Mouse (Mus musculus) A20 (cell line): ENCODE measurements around the gene Ythdf2.
A peak's percentile ranks its signal among the peaks of the same experiment; 100 is the strongest.

Experiments
- DNase-seq: peaks from one replicate; pipeline ENCODE4 v3.0.0-alpha.2; 2011; ENCODE audit warnings: low read depth, low spot score

Ythdf2 gene

DNA sequence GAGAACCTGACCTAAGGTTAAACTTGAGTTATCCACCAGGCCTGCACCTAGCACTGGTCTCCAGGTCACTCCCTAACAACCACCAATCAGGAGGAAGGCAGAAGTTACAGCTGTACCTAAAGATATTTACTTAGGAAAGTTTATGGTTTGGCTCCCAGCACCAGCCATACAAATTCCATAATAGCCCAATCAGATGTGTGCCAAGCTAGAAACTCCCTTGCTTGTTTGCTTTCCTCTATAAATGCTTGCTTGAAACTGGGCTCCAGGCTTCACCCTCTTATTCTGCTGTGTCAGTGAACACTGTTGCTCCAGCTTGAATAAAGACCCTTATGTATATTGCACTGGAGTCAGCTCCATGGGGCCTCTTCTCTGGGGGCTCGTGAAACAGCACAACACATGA, 60.4 kb downstream of the Ythdf2 start:
- no peak for DNase-seq

DNA sequence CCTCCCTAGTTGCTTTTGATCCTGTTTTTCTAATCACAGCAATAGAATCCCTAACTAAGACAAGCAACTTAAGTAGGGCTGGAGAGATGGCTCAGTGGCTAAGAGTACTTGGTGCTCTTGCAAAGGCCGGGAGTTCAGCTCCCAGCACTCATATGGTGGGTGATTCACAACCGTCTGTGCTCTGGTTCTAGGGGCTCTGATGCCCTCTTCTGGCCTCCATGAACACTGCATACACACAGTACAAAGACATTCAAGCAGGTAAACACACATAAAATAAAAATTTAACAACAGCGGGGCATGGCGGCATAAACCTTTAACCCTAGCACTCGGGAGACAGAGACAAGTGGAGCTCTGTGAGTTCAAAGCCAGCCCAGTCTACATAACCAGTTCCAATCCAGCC, 65.9 kb downstream of the Ythdf2 start:
- DNase-seq = peak; percentile 36

DNA sequence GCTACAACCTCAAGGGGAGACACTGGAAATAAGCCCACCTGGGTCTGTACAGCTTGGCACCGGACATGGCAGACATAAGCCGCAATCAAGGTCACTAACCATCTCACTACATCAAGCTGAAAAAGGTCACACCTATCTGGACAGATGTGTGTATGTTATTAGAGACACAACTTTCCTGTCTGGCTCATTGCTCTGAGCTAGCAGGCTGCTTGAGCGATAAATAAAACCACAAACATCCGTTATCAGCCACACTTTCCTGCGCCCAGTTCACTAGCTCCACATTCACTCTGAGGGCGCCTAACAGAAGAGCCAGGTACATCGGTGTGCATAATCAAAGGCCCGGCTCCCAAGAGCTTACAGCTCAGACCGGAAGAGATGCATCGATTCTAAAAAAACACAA, 67.0 kb downstream of the Ythdf2 start:
- no peak for DNase-seq

DNA sequence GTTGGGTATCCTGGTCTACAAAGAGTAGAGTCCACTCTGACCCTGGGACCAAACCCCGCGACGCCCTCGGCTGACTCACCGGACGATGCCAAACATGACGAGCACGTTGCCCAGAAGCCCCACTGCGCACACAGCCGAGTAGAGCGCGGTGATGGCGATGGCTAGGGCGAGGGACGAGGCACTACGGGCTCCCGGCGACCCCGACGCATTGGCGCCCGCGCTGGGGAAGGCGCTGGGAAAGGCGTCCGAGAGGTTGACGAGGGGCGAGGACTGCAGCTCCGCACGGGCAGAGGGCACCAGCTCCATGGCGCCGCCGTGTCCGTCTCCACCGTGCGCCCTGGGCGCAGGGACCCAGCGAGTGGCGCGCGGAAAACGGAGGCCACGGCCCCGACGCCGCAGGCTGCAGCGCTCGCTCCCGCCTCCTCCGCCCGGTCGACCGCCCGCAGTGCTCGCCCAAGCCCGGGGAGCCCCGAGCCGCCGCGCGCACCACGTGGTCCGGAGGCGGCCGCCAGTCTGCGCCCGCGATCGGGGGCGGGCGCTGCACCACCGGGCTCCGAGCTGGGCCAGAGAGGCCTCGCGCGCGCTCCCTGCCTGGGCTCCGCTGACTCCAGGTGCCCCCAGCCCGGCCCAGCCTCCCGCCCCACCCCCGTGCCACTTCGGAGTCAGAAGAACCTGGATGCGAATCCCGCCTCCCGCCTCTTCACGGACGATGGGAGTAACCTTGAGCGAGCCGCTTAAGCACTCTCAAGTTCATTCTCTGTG, 67.8 kb downstream of the Ythdf2 start, which contains the start of gene Oprd1:
Oprd1 (minus strand) TSS at position 407 of the 762 bp plus-strand sequence.
- no peak for DNase-seq

DNA sequence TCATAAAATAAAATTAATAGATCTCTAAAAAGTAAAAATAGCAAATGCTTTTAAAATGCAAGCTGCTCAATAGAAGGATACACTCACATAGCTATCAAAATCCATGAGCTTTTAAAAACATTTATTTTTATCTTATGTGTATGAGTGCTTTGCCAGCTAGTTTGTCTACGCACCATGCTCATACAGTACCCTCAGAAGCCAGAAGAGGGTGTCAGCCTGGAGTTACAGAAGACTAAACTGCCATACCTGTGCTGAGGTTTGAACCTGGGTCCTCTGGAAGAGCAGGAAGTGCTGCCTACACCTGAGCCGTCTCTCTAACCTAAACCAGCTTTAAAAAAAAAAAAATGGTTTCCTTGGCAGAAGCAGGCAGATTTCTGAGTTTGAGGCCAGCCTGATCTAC, 73.5 kb downstream of the Ythdf2 start:
- peak; percentile 22 for DNase-seq

DNA sequence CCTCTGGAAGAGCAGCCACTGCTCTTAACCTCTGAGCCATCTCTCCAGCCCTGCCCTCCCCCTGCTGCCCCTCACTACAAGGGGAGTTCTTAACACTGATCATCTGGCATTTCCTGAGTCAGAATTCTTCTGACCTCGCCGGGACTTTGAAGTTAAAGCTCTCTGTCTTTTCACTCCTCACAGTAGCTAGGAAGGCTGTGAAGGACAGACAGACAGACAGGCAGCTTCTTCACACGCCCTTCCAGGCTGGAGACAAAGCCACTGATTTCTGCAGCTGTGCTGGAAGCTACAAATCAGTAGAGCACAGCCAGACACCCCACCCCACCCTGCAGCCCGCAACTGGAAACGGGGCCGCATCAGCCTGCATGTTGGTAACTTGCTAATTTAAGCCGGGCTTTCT, 75.1 kb downstream of the Ythdf2 start:
- DNase-seq = no peak
